Mouse (Mus musculus): ENCODE data around the gene Csad.
"Not testable (repeated sequence)": the region's sequence is repeated elsewhere in the genome, so short reads cannot be mapped to it uniquely, and the experiment has no call there.

DNA sequence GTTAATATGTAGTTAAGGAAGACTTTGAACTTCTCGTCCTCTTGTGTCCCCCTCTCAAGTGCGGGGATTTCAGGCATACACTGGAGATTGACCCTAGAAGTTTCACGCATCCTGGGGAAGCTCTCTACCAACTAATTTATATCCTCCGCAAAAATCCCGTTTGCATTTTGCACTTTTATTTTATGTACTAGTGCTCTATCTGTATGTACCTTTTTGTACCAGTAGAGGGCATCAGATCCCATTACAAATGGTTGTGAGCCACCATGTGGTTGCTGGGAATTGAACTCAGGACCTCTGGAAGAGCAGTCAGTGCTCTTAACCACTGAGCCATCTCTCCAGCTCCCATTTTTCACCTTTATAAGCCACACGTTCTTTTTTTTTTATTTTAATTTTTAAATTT, 49.5 kb downstream of the Csad start:
- TF ChIP-seq CTCF, POLR2A (IDR thresholded peaks at IDR 0.05; ENCODE audit: extremely low read depth, insufficient read depth, low read length): not testable (repeated sequence)

All from cortical plate, adult 2 months (tissue).